Mouse (Mus musculus) erythroblast, embryonic 14.5 days (primary cell): ENCODE data around the gene Mvb12a.

Experiments
- GATA1 ChIP-seq: IDR thresholded peaks from 2 replicates; pipeline ENCODE4 v1.6.1; 2012; ENCODE audit warnings: low read length, inconsistent platforms, mixed read lengths
- TAL1 ChIP-seq: IDR thresholded peaks from 3 replicates; pipeline ENCODE4 v1.6.1; 2012; ENCODE audit warnings: low read length, inconsistent platforms, mixed read lengths

DNA sequence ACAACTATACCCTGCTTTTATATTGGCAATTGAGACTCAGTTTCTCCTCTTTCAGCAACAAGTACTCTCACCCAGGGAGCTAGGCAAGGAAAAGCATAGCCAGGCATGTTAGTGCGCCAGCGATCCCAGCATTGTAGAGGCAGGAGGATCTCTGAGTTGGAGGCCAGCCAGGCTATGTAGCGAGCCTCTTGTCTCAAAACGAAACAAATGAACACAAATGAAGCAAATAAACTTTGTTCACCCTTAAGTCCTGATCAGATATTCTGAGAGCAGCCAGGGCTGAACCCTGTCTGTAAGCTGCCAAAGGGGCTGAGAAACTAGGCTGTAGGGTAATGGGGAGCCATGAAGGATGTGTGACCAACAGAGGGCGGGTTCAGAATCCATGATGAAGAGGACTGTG, 46.9 kb upstream of the Mvb12a start:
- TF ChIP-seq GATA1 (no peak), TAL1 (no peak)
